Mouse (Mus musculus) myocyte (in vitro differentiated cells): ENCODE measurements around the gene Tm9sf3.

ENCODE experiments used
- CEBPB ChIP-seq: IDR thresholded peaks from 2 replicates; pipeline ENCODE4 v1.6.1; 2011; ENCODE audit warnings: mild to moderate bottlenecking, moderate library complexity; ENCODE audit not compliant: poor library complexity, insufficient read depth, severe bottlenecking
- POLR2A ChIP-seq: IDR thresholded peaks from one replicate; pipeline ENCODE4 v1.6.1; 2011; ENCODE audit warnings: low read depth, mild to moderate bottlenecking, control low read depth, moderate library complexity; ENCODE audit not compliant: insufficient read length

DNA sequence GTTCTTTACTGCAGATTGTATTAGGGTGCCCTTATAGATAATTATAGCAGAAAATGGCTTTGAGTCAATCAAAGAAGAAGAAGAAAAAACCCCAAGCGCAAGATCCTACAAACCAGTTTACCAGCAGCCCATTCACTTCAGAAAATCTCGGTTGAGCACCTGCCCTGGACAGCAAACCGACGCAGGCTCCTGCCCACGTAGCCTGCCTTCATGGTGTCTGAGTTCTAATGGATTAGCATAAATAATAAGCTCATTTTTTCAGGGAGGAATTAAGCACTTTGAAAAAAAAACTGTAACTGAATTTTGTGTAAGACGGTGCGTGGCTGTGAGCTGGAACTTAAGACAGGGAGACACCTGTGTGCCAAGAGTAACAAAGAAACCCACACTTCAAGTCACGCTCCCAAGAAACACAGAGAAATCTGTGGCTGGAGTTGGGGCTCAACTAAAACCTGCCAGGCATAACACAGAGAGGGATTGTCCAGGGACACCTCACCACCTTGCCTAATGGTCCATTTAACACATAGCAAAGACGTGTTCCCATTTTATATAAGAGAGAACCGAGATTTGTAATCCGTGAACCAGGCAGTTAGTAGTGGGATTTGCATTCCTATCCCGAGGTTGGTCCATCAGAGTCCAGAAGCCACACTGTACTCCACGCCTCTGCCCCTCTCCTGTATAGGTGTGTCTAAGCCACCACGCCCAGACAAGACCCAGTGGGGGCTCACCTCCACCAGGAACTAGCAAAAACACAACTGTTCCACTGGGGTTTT is 98.5 kb downstream of the Tm9sf3 start:
- no peak for TF ChIP-seq POLR2A
- TF ChIP-seq CEBPB: no peak
